Mouse (Mus musculus): ENCODE measurements around the gene Ndst2.

The Ndst2 gene

GRCm38 (mm10) chr14:20702096-20702740 lies 32.1 kb downstream of the Ndst2 start:
- no peak for DNase-seq (ENCODE audit: low read depth in 1 of 2, low spot score in 2 of 2)

- no peak for DNase-seq (ENCODE audit: low read depth in 1 of 2, low spot score in 2 of 2)
Measured at GRCm38 (mm10) chr14:20701554-20701953, 32.8 kb downstream of the Ndst2 start.

GRCm38 (mm10) chr14:20700362-20700761 lies 34.0 kb downstream of the Ndst2 start:
- DNase-seq (ENCODE audit: low read depth in 1 of 2, low spot score in 2 of 2): no peak

- DNase-seq (ENCODE audit: low read depth in 1 of 2, low spot score in 2 of 2): no peak
Measured at GRCm38 (mm10) chr14:20698515-20698914, 35.8 kb downstream of the Ndst2 start.

- DNase-seq (ENCODE audit: low read depth in 1 of 2, low spot score in 2 of 2): no peak
Measured at GRCm38 (mm10) chr14:20696986-20697385, 37.4 kb downstream of the Ndst2 start.

- DNase-seq (ENCODE audit: low read depth in 1 of 2, low spot score in 2 of 2): no peak
Measured at GRCm38 (mm10) chr14:20695761-20696520, 38.4 kb downstream of the Ndst2 start.

GRCm38 (mm10) chr14:20694884-20695760 lies 39.2 kb downstream of the Ndst2 start, which contains the start of gene Fut11:
Gene Fut11 (plus strand): TSS chr14:20694968.
- DNase-seq (ENCODE audit: low read depth in 1 of 2, low spot score in 2 of 2): peak; percentile 17 to 57

GRCm38 (mm10) chr14:20694185-20694883 lies 40.0 kb downstream of the Ndst2 start:
- no peak for DNase-seq (ENCODE audit: low read depth in 1 of 2, low spot score in 2 of 2)

GRCm38 (mm10) chr14:20693589-20694101 lies 40.7 kb downstream of the Ndst2 start:
- DNase-seq (ENCODE audit: low read depth in 1 of 2, low spot score in 2 of 2): no peak

- DNase-seq (ENCODE audit: low read depth in 1 of 2, low spot score in 2 of 2): no peak
Measured at GRCm38 (mm10) chr14:20691772-20692171, 42.6 kb downstream of the Ndst2 start.

GRCm38 (mm10) chr14:20689009-20689408 lies 45.4 kb downstream of the Ndst2 start:
- DNase-seq (ENCODE audit: low read depth in 1 of 2, low spot score in 2 of 2): no peak

GRCm38 (mm10) chr14:20686576-20686975 lies 47.8 kb downstream of the Ndst2 start:
- no peak for DNase-seq (ENCODE audit: low read depth in 1 of 2, low spot score in 2 of 2)

GRCm38 (mm10) chr14:20682498-20682897 lies 51.9 kb downstream of the Ndst2 start:
- no peak for DNase-seq (ENCODE audit: low read depth in 1 of 2, low spot score in 2 of 2)

GRCm38 (mm10) chr14:20681742-20682141 lies 52.6 kb downstream of the Ndst2 start:
- DNase-seq (ENCODE audit: low read depth in 1 of 2, low spot score in 2 of 2): no peak

GRCm38 (mm10) chr14:20677906-20678305 lies 56.5 kb downstream of the Ndst2 start:
- DNase-seq (ENCODE audit: low read depth in 1 of 2, low spot score in 2 of 2): no peak

GRCm38 (mm10) chr14:20674064-20674833 lies 60.1 kb downstream of the Ndst2 start, which contains the start of gene Sec24c:
Gene Sec24c (plus strand): TSS chr14:20674308.
- DNase-seq (ENCODE audit: low read depth in 1 of 2, low spot score in 2 of 2): peak; percentile 93 to 94

- no peak for DNase-seq (ENCODE audit: low read depth in 1 of 2, low spot score in 2 of 2)
Measured at GRCm38 (mm10) chr14:20673735-20674063, 60.7 kb downstream of the Ndst2 start.
